Mouse (Mus musculus) erythroblast, adult 5-6 weeks (primary cell): ENCODE results near the gene Zp3r. TPM values are rescaled to one million over a fixed set of nuclear protein-coding genes. Genes with fewer than 3 reads are reported as not detected.
"Not testable (repeated sequence)": the region's sequence is repeated elsewhere in the genome, so short reads cannot be mapped to it uniquely, and the experiment has no call there.

Experiments
- ATAC-seq: replicated peaks from 2 replicates; pipeline ENCODE4 v1.8.0; 2016; ENCODE audit warnings: moderate number of reproducible peaks, mild to moderate bottlenecking, moderate TSS enrichment, inconsistent platforms; ENCODE audit not compliant: poor library complexity, low FRiP score, severe bottlenecking
- total RNA-seq, 2 experiments: library from RNA; stranded (forward) in 1 of 2; stranded (reverse) in 1 of 2; fragments of 150-400 nt in 1 of 2; fragments of 200-764, 138-1000 nt in 1 of 2; gene quantifications; 2 replicates each; pipeline versions ENCODE4 v1.2.3 to v1.2.4; 2015 to 2017; ENCODE audit warnings: low replicate concordance in 2 of 2

Zp3r gene
- total RNA-seq (2015; ENCODE audit: low replicate concordance) (0.42 TPM in 1 of 2 replicates, not detected in the other), total RNA-seq (2017; ENCODE audit: low replicate concordance) (not detected in 2 replicates)

- no peak for ATAC-seq
Observed at GRCm38 (mm10) chr1:130629521-130629920, at the start of gene Zp3r. TSS of gene Zp3r (minus strand) at chr1:130629621.

- ATAC-seq: no peak
Observed at GRCm38 (mm10) chr1:130678551-130678950, 49.1 kb upstream of the Zp3r start.

GRCm38 (mm10) chr1:130663576-130663975 lies 34.2 kb upstream of the Zp3r start:
- ATAC-seq: not testable (repeated sequence)

GRCm38 (mm10) chr1:130661454-130661853 lies 32.0 kb upstream of the Zp3r start, which contains the start of gene C4bp:
TSS of gene C4bp (minus strand) at chr1:130661632.
- no peak for ATAC-seq

GRCm38 (mm10) chr1:130659641-130660040 lies 30.2 kb upstream of the Zp3r start:
- ATAC-seq: not testable (repeated sequence)

- no peak for ATAC-seq
Observed at GRCm38 (mm10) chr1:130644103-130644502, 14.7 kb upstream of the Zp3r start.

- ATAC-seq: no peak
Observed at GRCm38 (mm10) chr1:130640967-130641366, 11.5 kb upstream of the Zp3r start.

GRCm38 (mm10) chr1:130633761-130634410 lies 4.5 kb upstream of the Zp3r start:
- peak; percentile 87 for ATAC-seq

GRCm38 (mm10) chr1:130633316-130633715 lies 3.9 kb upstream of the Zp3r start:
- no peak for ATAC-seq

GRCm38 (mm10) chr1:130596291-130596690 lies 33.1 kb downstream of the Zp3r start:
- ATAC-seq: no peak

- ATAC-seq: no peak
Observed at GRCm38 (mm10) chr1:130588659-130589058, 40.8 kb downstream of the Zp3r start.

- ATAC-seq: no peak
Observed at GRCm38 (mm10) chr1:130576389-130576788, 53.0 kb downstream of the Zp3r start.

- ATAC-seq: no peak
Observed at GRCm38 (mm10) chr1:130575962-130576361, 53.5 kb downstream of the Zp3r start.

GRCm38 (mm10) chr1:130551407-130552249 lies 77.8 kb downstream of the Zp3r start:
- ATAC-seq: no peak

- no peak for ATAC-seq
Observed at GRCm38 (mm10) chr1:130550242-130551167, 78.9 kb downstream of the Zp3r start.

GRCm38 (mm10) chr1:130549698-130550097 lies 79.7 kb downstream of the Zp3r start:
- ATAC-seq: no peak

GRCm38 (mm10) chr1:130549160-130549559 lies 80.3 kb downstream of the Zp3r start:
- no peak for ATAC-seq

GRCm38 (mm10) chr1:130547674-130548429 lies 81.6 kb downstream of the Zp3r start:
- ATAC-seq: no peak
